Mouse (Mus musculus) frontal cortex, postnatal 36 days (tissue): ENCODE measurements around the gene Orc2.

Experiments used
- DNase-seq, 2 experiments: peaks; one replicate each; pipeline ENCODE4 v3.0.0; 2022; ENCODE audit warnings: low spot score in 2 of 2

Orc2 gene

GRCm38 (mm10) chr1:58504577-58505254 is at the start of gene Orc2:
Gene Orc2, minus strand, starts transcription at chr1:58505109.
- DNase-seq: peak; percentile 93 to 95

GRCm38 (mm10) chr1:58541386-58541785 is 36.5 kb upstream of the Orc2 start:
- DNase-seq: no peak

- DNase-seq: no peak
These were observed 2.3 kb upstream of the Orc2 start for GRCm38 (mm10) chr1:58507249-58507648.

GRCm38 (mm10) chr1:58503793-58504370 is 1.0 kb downstream of the Orc2 start:
- DNase-seq: no peak

GRCm38 (mm10) chr1:58503134-58503533 is 1.8 kb downstream of the Orc2 start:
- no peak for DNase-seq

- DNase-seq: no peak
These were observed 6.2 kb downstream of the Orc2 start for GRCm38 (mm10) chr1:58498758-58499157.

- no peak for DNase-seq
These were observed 7.2 kb downstream of the Orc2 start for GRCm38 (mm10) chr1:58497678-58498077.

- no peak for DNase-seq
These were observed 9.3 kb downstream of the Orc2 start for GRCm38 (mm10) chr1:58495603-58496002.

GRCm38 (mm10) chr1:58482647-58483046 is 22.3 kb downstream of the Orc2 start:
- DNase-seq: no peak

- no peak for DNase-seq
These were observed 29.2 kb downstream of the Orc2 start for GRCm38 (mm10) chr1:58475662-58476061.

GRCm38 (mm10) chr1:58465561-58465960 is 39.3 kb downstream of the Orc2 start:
- DNase-seq: no peak

GRCm38 (mm10) chr1:58465042-58465441 is 39.9 kb downstream of the Orc2 start:
- no peak for DNase-seq

- DNase-seq: no peak
These were observed 41.0 kb downstream of the Orc2 start for GRCm38 (mm10) chr1:58463935-58464334.

- DNase-seq: no peak
These were observed 44.3 kb downstream of the Orc2 start for GRCm38 (mm10) chr1:58460566-58460965.

GRCm38 (mm10) chr1:58458867-58459266 is 46.0 kb downstream of the Orc2 start:
- no peak for DNase-seq

- DNase-seq: no peak
These were observed 46.7 kb downstream of the Orc2 start for GRCm38 (mm10) chr1:58458175-58458574.

- no peak for DNase-seq
These were observed 50.6 kb downstream of the Orc2 start for GRCm38 (mm10) chr1:58454316-58454715.

- no peak for DNase-seq
These were observed 56.5 kb downstream of the Orc2 start for GRCm38 (mm10) chr1:58448396-58448795.

- DNase-seq: no peak
These were observed 57.1 kb downstream of the Orc2 start for GRCm38 (mm10) chr1:58447766-58448165.

- no peak for DNase-seq
These were observed 59.0 kb downstream of the Orc2 start for GRCm38 (mm10) chr1:58445861-58446260.

GRCm38 (mm10) chr1:58445143-58445722 is 59.7 kb downstream of the Orc2 start, which contains the start of the genes Nif3l1 and Ppil3:
Gene Nif3l1, plus strand, starts transcription at chr1:58445151.
Gene Ppil3, minus strand, starts transcription at chr1:58445486.
- DNase-seq: peak; percentile 87 to 95

GRCm38 (mm10) chr1:58444691-58445090 is 60.2 kb downstream of the Orc2 start:
- no peak for DNase-seq

GRCm38 (mm10) chr1:58424551-58424950 is 80.4 kb downstream of the Orc2 start:
- no peak for DNase-seq
